Mouse (Mus musculus) hindbrain, embryonic 16.5 days (tissue): Measurements from ENCODE around the gene Klhdc8a. TPM values are rescaled to one million over a fixed set of nuclear protein-coding genes. Genes with fewer than 3 reads are reported as not detected.

Source experiments
- ATAC-seq: fragments of 200-750 bp; cut with Nextera tagmentation; 2 replicates; pipeline ENCODE4 v1.8.0; 2017; ENCODE audit warnings: moderate TSS enrichment, moderate library complexity
- H3K27ac ChIP-seq: fragments of 300-500 bp; sonication (generic); 2 replicates; pipeline ENCODE4 v1.5.1; 2014; ENCODE audit warnings: low read depth, mild to moderate bottlenecking, control low read depth, low read length, moderate library complexity
- H3K27me3 ChIP-seq: fragments of 300-500 bp; sonication (generic); replicated peaks from 2 replicates; pipeline ENCODE4 v1.6.1; 2014; ENCODE audit warnings: low read length; ENCODE audit not compliant: control insufficient read depth, insufficient read depth
- H3K36me3 ChIP-seq: fragments of 300-500 bp; sonication (generic); 2 replicates; pipeline ENCODE4 v1.6.1; 2014; ENCODE audit warnings: mild to moderate bottlenecking, low read length, moderate library complexity, mixed read lengths; ENCODE audit not compliant: control insufficient read depth, insufficient read depth
- H3K4me1 ChIP-seq: fragments of 300-500 bp; sonication (generic); 2 replicates; pipeline ENCODE4 v1.6.1; 2014; ENCODE audit warnings: low read depth, low read length; ENCODE audit not compliant: control insufficient read depth, insufficient read depth
- H3K4me2 ChIP-seq: fragments of 300-500 bp; sonication (generic); 2 replicates; pipeline ENCODE4 v1.6.1; 2014; ENCODE audit warnings: mild to moderate bottlenecking, low read length, control low read depth, moderate library complexity
- H3K4me3 ChIP-seq: fragments of 300-500 bp; sonication (generic); 2 replicates; pipeline ENCODE4 v1.5.1; 2014; ENCODE audit warnings: mild to moderate bottlenecking, low read length, control low read depth, moderate library complexity
- H3K9ac ChIP-seq: fragments of 300-500 bp; sonication (generic); 2 replicates; pipeline ENCODE4 v1.6.1; 2014; ENCODE audit warnings: low read depth, mild to moderate bottlenecking, control low read depth, low read length, moderate library complexity
- H3K9me3 ChIP-seq: fragments of 300-500 bp; sonication (generic); 2 replicates; pipeline ENCODE4 v1.6.1; 2014; ENCODE audit warnings: mild to moderate bottlenecking, low read length, moderate library complexity; ENCODE audit not compliant: control insufficient read depth
- WGBS: fragments of 180-500 bp; shearing (Covaris S2); extraction: QIAGEN DNeasy Blood & Tissue Kit; methylation state at CpG from one replicate; pipeline ENCODE4 v1.1.7; 2014; 5-methylcytosine and 5-hydroxymethylcytosine counted together
- polyA plus RNA-seq: library from polyadenylated mRNA; unstranded; fragments of >200 nt; fragmentation: Nextera tagmentation; extraction: Ambion mirVana; gene quantifications from 2 replicates; pipeline ENCODE4 v1.2.1, GENCODE M21; 2015

Gene Klhdc8a
- polyA plus RNA-seq, 1 experiment from 2014 or later: 10.0 TPM

GRCm38 (mm10) chr1:132319242-132319641 is 20.8 kb downstream of the Klhdc8a start:
- 0 out of 2 replicates have a peak, but pooled peaks have one; percentile 15 for ATAC-seq
- H3K27me3 ChIP-seq: no peaks in the 10 kb centered on the region
- no peaks in the 10 kb centered on the region for H3K36me3 ChIP-seq
- peaks cover 47% of the 10 kb centered on the region for H3K4me1 ChIP-seq
- H3K4me3 ChIP-seq: no peak overlapping the region
- 25% methylated on average over 5 of the region's 5 CpGs for WGBS
- peak overlapping the region; percentile 54 for H3K27ac ChIP-seq
- no peaks in the 10 kb centered on the region for H3K9me3 ChIP-seq
- H3K4me2 ChIP-seq: peak overlapping the region; percentile 25
- H3K9ac ChIP-seq: no peak overlapping the region

- no peaks in the 10 kb centered on the region for H3K36me3 ChIP-seq
- 31% methylated on average over 7 of the region's 7 CpGs for WGBS
- no peaks in the 10 kb centered on the region for H3K9me3 ChIP-seq
- no peak overlapping the region for H3K4me3 ChIP-seq
- H3K27ac ChIP-seq: peak overlapping the region; percentile 73
- ATAC-seq: no peak
- no peaks in the 10 kb centered on the region for H3K27me3 ChIP-seq
- peaks cover 45% of the 10 kb centered on the region for H3K4me1 ChIP-seq
- peak overlapping the region; percentile 51 for H3K9ac ChIP-seq
- H3K4me2 ChIP-seq: peak overlapping the region; percentile 16; the same call in 1 of the 2 replicates
These were observed 23.6 kb downstream of the Klhdc8a start for GRCm38 (mm10) chr1:132321821-132322580.

GRCm38 (mm10) chr1:132322711-132323542 is 24.5 kb downstream of the Klhdc8a start:
- Histone ChIP-seq H3K4me1 (peaks cover 43% of the 10 kb centered on the region), H3K36me3 (no peaks in the 10 kb centered on the region), H3K4me3 (no peak overlapping the region), H3K27me3 (no peaks in the 10 kb centered on the region), H3K9me3 (no peaks in the 10 kb centered on the region), H3K27ac (peak overlapping the region; percentile 73), H3K9ac (peak overlapping the region; percentile 51), H3K4me2 (peak overlapping the region; percentile 16; the same call in 1 of the 2 replicates)
- 16% methylated on average over 13 of the region's 13 CpGs for WGBS
- ATAC-seq: peak; percentile 85

GRCm38 (mm10) chr1:132326777-132327176 is 28.4 kb downstream of the Klhdc8a start:
- H3K4me1 ChIP-seq: peaks cover 25% of the 10 kb centered on the region
- peak overlapping the region; percentile 41 for H3K27ac ChIP-seq
- no peak overlapping the region for H3K4me2 ChIP-seq
- no peaks in the 10 kb centered on the region for H3K27me3 ChIP-seq
- H3K36me3 ChIP-seq: peaks cover 4% of the 10 kb centered on the region; the same call in 1 of the 2 replicates
- H3K4me3 ChIP-seq: no peak overlapping the region
- no peaks in the 10 kb centered on the region for H3K9me3 ChIP-seq
- no peak overlapping the region for H3K9ac ChIP-seq
- 33% methylated on average over 9 of the region's 9 CpGs for WGBS
- ATAC-seq: peak; percentile 50

GRCm38 (mm10) chr1:132327477-132327876 is 29.1 kb downstream of the Klhdc8a start:
- no peak overlapping the region for H3K4me2 ChIP-seq
- H3K9me3 ChIP-seq: no peaks in the 10 kb centered on the region
- ATAC-seq: no peak
- no peak overlapping the region for H3K27ac ChIP-seq
- peaks cover 6% of the 10 kb centered on the region; the same call in 1 of the 2 replicates for H3K36me3 ChIP-seq
- WGBS: 65% methylated on average over 17 of the region's 17 CpGs
- H3K4me3 ChIP-seq: no peak overlapping the region
- peaks cover 21% of the 10 kb centered on the region for H3K4me1 ChIP-seq
- H3K9ac ChIP-seq: no peak overlapping the region
- no peaks in the 10 kb centered on the region for H3K27me3 ChIP-seq

- ATAC-seq: no peak
- peaks cover 19% of the 10 kb centered on the region for H3K4me1 ChIP-seq
These were observed 30.1 kb downstream of the Klhdc8a start for GRCm38 (mm10) chr1:132328565-132328964.

GRCm38 (mm10) chr1:132329656-132330055 is 31.2 kb downstream of the Klhdc8a start:
- H3K4me3 ChIP-seq: no peak overlapping the region
- peaks cover 25% of the 10 kb centered on the region for H3K4me1 ChIP-seq
- peaks cover 6% of the 10 kb centered on the region; the same call in 1 of the 2 replicates for H3K36me3 ChIP-seq

More at GRCm38 (mm10) chr1:132328565-132328964, 30.1 kb downstream of the Klhdc8a start:
- H3K36me3 ChIP-seq: peaks cover 6% of the 10 kb centered on the region; the same call in 1 of the 2 replicates
- no peaks in the 10 kb centered on the region for H3K9me3 ChIP-seq
- H3K4me3 ChIP-seq: no peak overlapping the region
- no peaks in the 10 kb centered on the region for H3K27me3 ChIP-seq
- H3K27ac ChIP-seq: no peak overlapping the region
- WGBS: 95% methylated on average over 3 of the region's 3 CpGs
- H3K9ac ChIP-seq: no peak overlapping the region
- no peak overlapping the region for H3K4me2 ChIP-seq

GRCm38 (mm10) chr1:132330397-132330796 is 32.0 kb downstream of the Klhdc8a start:
- no peak overlapping the region for H3K4me2 ChIP-seq
- peaks cover 27% of the 10 kb centered on the region for H3K4me1 ChIP-seq
- no peaks in the 10 kb centered on the region for H3K9me3 ChIP-seq
- H3K4me3 ChIP-seq: no peak overlapping the region
- no peaks in the 10 kb centered on the region for H3K27me3 ChIP-seq
- H3K36me3 ChIP-seq: peaks cover 6% of the 10 kb centered on the region; the same call in 1 of the 2 replicates
- WGBS: 70% methylated on average over 15 of the region's 15 CpGs
- ATAC-seq: no peak
- no peak overlapping the region for H3K27ac ChIP-seq
- no peak overlapping the region for H3K9ac ChIP-seq

More at GRCm38 (mm10) chr1:132329656-132330055, 31.2 kb downstream of the Klhdc8a start:
- 87% methylated on average over 7 of the region's 7 CpGs for WGBS
- no peak overlapping the region for H3K9ac ChIP-seq
- no peaks in the 10 kb centered on the region for H3K27me3 ChIP-seq
- H3K9me3 ChIP-seq: no peaks in the 10 kb centered on the region
- no peak overlapping the region for H3K4me2 ChIP-seq
- H3K27ac ChIP-seq: no peak overlapping the region
- no peak for ATAC-seq

GRCm38 (mm10) chr1:132331283-132331682 is 32.9 kb downstream of the Klhdc8a start:
- Histone ChIP-seq H3K4me2 (no peak overlapping the region), H3K27me3 (no peaks in the 10 kb centered on the region), H3K27ac (no peak overlapping the region), H3K36me3 (peaks cover 6% of the 10 kb centered on the region; the same call in 1 of the 2 replicates), H3K9me3 (no peaks in the 10 kb centered on the region), H3K4me1 (peaks cover 32% of the 10 kb centered on the region), H3K4me3 (no peak overlapping the region), H3K9ac (no peak overlapping the region)
- no peak for ATAC-seq
- WGBS: 88% methylated on average over 17 of the region's 17 CpGs
